Mouse (Mus musculus) brown adipose tissue, adult 24 weeks (tissue): Measurements from ENCODE around the gene Trmt10a. TPM values are rescaled to one million over a fixed set of nuclear protein-coding genes. Genes with fewer than 3 reads are reported as not detected.
"Not testable (repeated sequence)": the region's sequence is repeated elsewhere in the genome, so short reads cannot be mapped to it uniquely, and the experiment has no call there.

Source experiments
- H3K27ac ChIP-seq: fragments of 200-500 bp; replicated peaks from 2 replicates; pipeline ENCODE4 v1.5.1; 2012; ENCODE audit warnings: low read depth, mild to moderate bottlenecking, low read length
- H3K4me1 ChIP-seq: fragments of 200-500 bp; 2 replicates; pipeline ENCODE4 v1.6.1; 2012; ENCODE audit warnings: low read length, mixed read lengths; ENCODE audit not compliant: control insufficient read depth, insufficient read depth, insufficient read length
- H3K4me3 ChIP-seq: fragments of 200-500 bp; 2 replicates; pipeline ENCODE4 v1.5.1; 2012; ENCODE audit warnings: low read depth, mild to moderate bottlenecking, low read length, moderate library complexity; ENCODE audit not compliant: insufficient read depth
- polyA plus RNA-seq: library from polyadenylated mRNA; stranded (reverse); fragments of >200 nt; gene quantifications from 2 replicates; pipeline ENCODE4 v1.2.4, GENCODE M21; 2012; ENCODE audit not compliant: missing spikeins, insufficient read depth, insufficient read length

Trmt10a gene
- polyA plus RNA-seq, 1 experiment: 5.9 TPM

DNA sequence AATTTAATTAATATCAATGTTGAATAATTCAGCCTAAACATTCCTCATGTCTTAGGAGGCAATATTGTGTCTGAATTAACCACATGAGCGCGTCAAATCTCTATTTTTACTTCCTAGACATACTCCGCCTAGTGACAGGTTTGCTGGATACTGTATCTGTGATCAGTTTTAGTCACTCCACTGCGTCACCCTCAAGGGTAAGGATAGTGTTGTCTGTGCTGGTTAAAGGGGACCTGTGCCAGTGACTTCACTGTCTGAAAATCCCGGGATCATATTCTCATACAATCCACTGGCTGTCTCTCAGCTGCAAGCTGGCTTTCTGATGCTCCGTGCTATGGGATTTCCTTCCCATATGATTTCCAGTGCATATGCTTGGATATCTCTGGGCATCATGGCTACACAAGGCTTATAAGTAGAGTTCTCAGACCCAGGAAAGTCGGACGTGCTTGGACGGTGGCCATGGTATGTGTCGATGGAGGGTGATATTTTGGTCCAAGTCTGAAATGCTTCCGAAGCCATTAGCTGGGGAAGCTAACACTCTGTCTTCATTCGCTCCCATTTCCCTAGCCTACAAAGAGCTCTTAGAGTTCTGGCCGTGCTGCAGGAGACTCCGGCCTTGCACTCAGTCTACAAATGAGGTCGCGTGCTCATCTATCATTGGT lies 23.7 kb upstream of the Trmt10a start:
- H3K4me1 ChIP-seq: peaks cover 2% of the 10 kb centered on the region; the same call in 1 of the 2 replicates
- H3K4me3 ChIP-seq: no peak overlapping the region
- H3K27ac ChIP-seq: no peak overlapping the region

DNA sequence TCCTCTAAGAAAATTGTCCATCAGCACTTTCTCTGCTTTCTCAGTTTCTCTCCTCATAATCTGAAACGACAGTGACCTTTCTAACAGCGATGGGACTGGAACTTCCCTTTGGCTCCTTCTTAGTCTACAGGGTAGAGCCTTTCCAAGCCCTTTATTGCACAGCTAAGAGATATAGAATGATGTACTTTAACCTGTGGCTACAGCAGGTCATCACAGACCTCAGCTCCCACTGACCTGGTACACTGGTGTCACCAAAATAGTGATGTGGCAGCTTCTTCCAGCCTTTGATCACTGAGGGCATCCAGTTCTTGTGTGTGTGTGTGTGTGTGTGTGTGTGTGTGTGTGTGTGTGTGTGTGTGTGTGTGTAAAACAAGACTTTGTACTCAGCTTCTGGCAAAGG lies 21.8 kb upstream of the Trmt10a start:
- Histone ChIP-seq H3K4me3 (no peak overlapping the region), H3K4me1 (peaks cover 2% of the 10 kb centered on the region; the same call in 1 of the 2 replicates), H3K27ac (no peak overlapping the region)

DNA sequence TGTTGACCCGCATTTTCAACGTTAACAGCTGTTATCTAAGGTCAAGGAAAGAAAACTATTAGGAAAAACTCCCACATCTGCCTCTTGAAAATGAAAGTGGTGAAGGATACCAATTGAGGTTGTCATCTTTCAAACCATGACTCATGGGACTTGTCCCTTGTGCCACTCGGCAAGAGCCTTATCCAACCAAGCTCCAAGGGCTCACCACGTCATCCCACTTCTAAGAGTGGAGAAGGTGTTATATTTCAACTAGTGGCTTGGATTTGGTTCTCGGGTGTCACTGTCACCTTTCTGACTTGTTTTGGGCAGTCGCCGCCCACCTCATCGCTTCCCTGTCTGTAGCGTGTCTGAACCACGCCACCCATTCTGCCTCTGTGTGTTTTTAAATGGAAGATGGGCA lies 19.4 kb upstream of the Trmt10a start:
- Histone ChIP-seq H3K27ac (no peak overlapping the region), H3K4me3 (no peak overlapping the region), H3K4me1 (peaks cover under 1% of the 10 kb centered on the region; the same call in 1 of the 2 replicates)

DNA sequence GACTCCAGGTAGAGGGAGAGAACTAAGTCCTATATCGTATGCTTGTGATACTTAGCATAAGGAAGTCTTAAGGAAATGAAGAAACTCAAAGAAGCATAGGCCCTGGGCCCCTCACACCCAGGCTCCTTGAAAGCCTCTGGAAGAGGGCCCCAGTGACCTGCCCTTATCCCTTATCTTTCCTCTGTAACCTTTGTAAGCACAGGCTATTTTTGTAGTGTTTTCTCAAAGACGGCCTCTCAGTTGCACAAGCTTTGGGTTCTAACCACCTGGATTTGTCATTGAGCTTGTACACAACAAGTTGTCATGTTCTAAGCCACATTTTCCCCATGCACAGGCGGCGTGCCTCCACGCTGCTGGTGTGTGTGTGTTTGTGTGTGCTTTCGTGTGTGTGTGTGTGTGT lies 14.1 kb upstream of the Trmt10a start:
- Histone ChIP-seq H3K4me1 (no peaks in the 10 kb centered on the region), H3K4me3 (no peak overlapping the region), H3K27ac (no peak overlapping the region)

DNA sequence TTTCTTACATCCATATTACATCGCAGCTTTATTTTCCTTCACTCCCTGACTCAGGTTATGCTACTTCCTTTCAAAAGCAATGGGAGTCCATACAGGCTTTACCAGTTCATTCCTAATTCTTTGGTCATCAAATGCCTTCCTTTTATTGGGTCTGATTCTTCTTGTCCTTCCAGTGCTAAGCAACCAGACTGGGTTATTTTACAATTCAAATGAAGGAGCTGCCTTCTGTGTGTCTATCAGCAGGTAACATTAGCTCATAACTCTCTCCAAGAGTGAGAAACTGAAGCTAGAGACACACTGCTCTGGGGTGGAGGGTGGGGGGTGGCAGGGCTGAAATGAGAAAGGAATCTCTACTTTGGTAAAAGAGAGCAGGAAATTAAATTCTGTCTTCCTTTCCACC lies 12.6 kb upstream of the Trmt10a start:
- H3K4me1 ChIP-seq: no peaks in the 10 kb centered on the region
- no peak overlapping the region for H3K4me3 ChIP-seq
- no peak overlapping the region for H3K27ac ChIP-seq

DNA sequence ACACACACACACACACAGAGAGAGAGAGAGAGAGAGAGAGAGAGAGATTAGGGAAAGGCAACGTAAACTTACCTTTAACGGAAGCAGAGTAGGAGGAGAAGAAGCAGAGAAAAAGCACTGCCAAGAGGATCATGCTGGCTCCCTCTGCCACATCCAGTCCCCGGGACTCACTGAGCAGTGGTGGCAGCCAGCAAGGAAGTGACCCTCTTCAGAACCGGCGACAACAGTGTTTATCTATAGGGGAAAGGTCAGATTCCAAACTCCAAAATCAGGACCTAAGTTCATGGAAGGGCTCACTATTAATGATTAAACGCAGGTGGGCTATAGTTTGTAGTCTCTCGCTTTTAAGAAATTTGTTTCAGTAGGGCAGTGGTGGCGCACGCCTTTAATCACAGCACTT lies 12.1 kb upstream of the Trmt10a start:
- no peak overlapping the region for H3K27ac ChIP-seq
- H3K4me3 ChIP-seq: no peak overlapping the region
- no peaks in the 10 kb centered on the region for H3K4me1 ChIP-seq

DNA sequence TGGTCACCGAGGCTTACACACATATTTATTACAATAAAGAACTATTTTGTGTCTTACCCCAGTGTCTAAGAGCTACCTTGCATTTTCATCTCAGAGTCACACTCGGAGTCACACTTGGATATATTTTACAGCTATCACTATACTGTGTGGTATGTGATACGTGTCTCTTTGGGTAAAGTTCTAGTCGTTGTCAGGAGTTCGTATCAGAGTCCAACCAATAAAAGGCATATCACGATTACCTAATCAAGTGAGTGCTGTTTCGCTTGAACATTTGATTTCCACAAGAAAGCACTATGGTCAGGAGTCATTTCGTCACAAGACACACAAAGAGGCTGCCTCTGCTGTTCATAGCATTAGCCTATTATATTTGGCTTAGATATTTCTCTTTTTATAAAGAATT lies 9.8 kb upstream of the Trmt10a start:
- no peaks in the 10 kb centered on the region for H3K4me1 ChIP-seq
- H3K4me3 ChIP-seq: no peak overlapping the region
- no peak overlapping the region for H3K27ac ChIP-seq

DNA sequence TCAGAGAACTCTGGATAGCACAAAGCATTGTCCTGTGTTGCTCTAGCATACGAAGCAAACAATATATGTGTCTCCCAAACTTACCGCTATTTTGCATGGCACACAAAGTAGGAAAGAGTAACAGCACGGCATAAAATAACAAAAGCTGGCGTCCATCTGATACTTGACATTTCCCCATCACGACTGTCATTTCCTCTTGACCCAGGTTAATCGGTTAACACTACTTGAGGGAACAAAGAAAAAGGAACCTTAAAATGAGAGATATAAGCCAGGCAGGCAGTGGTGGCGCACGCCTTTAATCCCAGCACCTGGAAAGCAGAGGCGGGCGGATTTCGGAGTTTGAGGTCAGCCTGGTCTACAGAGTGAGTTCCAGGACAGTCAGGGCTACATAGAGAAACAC lies 9.3 kb upstream of the Trmt10a start:
- Histone ChIP-seq H3K27ac (no peak overlapping the region), H3K4me3 (no peak overlapping the region), H3K4me1 (no peaks in the 10 kb centered on the region)

DNA sequence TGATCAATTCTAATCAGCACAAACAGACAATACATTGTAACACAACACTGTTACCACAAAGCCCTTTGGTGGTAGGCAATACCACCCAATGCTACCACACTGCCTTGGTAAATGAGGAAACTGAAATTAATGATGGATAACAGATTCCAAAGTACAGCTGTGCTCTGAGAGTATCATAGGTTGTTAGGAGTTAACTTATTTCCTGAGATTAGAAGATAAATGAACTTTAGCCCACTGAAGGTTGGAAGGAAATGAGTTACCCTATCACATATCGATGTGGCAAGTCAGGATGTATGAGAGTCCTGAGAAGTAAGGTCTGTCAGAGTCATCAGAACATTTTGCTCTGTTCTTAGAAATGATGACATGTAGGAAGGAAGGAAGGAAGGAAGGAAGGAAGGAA lies 8.7 kb upstream of the Trmt10a start:
- Histone ChIP-seq H3K4me1 (no peaks in the 10 kb centered on the region), H3K27ac (no peak overlapping the region), H3K4me3 (no peak overlapping the region)

DNA sequence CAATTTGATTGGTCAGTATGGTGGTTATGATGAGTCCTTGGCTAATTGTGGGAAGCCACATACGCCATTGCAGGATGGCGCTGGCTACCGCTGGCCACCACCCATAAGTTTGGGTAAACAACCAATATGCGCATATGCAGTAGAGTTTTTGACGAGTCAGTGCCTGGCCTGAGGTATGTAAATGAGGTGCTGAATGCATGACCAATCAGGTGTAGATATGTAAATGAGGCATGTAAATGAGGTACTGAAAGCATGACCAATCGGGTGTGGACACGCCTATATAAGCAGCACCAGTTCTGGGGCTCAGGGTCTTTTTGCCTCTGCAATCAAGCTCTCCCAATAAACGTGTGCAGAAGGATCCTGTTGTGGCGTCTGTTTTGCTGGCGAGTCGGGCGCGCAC lies 5.1 kb upstream of the Trmt10a start:
- H3K27ac ChIP-seq, H3K4me3 ChIP-seq, H3K4me1 ChIP-seq: not testable (repeated sequence)

DNA sequence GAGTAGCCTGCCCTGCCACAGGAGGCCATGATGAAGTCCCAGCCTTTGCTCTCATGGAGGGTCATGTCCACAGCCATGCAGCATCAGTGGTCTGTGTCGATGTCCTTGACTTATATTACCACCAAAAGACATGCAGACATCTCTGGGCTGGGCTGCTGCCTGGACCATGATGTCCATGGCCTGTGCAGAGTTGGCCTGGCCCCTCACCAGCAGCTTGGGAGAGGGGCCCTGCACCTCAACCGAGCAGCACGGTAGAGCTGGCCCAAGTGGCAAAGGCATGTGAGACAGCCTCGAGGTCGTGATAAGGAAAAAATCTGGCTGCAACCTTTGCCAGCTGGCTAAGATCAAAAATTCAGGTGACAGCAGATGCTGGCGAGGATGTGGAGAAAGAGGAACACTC lies 3.6 kb upstream of the Trmt10a start:
- Histone ChIP-seq H3K4me1 (no peaks in the 10 kb centered on the region), H3K4me3 (no peak overlapping the region), H3K27ac (no peak overlapping the region)

DNA sequence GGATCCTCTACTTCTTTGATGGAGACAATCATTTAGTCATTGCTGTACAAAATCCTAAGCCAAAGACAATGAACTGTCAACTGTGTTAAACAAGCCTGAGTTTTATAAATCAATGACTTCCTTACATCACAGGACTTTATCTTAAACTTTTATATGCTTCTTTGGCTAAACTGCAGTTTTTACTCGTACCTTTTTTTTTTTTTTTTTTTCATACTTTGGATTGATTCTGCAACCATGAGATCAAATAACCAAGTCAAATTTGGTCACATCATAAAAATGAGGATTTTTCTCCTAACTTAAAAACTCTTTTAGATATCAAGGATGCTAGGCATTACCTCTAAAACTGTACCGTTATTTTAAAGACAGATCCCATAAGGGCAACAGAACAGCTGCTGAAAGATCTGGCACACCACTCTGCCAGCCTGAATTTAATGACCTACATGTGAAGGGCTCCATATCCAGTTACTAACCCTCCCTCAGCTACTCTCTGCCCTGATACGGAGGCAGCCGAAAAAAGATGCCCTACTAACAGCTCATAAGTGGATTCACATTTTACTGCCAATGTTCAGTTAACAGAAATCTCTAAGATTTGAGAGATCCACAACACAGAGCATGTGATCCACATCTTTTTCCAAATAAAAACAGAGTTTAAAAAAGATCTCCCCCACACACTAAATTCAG lies 1.1 kb upstream of the Trmt10a start:
- H3K4me1 ChIP-seq: no peaks in the 10 kb centered on the region
- 0 out of 2 replicates have a peak overlapping the region, but pooled peaks have one; percentile 17 for H3K4me3 ChIP-seq
- 0 out of 2 replicates have a peak overlapping the region, but pooled peaks have one; percentile 54 for H3K27ac ChIP-seq

DNA sequence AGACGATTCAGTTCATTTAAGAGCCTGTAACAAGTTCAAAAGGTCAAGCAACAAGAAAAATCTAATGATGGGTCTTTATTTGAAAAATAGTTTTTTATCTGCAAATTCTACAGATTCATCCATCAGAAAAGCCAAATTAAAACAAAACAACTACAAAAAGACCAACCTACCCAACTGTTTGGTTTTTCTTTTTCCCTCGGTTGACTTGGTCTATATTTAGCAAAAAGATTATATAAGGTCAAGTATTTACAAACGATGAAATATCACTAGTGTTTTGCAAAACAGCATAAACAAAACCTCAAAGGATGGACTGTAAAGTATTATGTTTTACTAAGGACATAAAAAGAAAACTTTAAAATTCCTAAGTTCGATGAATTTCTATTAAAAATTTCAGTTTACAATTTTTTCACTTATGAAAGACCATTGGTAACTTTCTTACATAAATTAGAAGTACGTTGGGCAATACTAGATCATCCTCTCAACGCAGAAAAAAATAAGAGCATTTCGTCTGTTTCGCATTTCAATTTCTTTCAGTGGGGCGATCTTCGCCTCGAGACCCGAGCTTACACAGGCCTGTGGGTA lies 424 bp upstream of the Trmt10a start:
- H3K27ac ChIP-seq: peak overlapping the region; percentile 89
- no peaks in the 10 kb centered on the region for H3K4me1 ChIP-seq
- peak overlapping the region; percentile 69 for H3K4me3 ChIP-seq

DNA sequence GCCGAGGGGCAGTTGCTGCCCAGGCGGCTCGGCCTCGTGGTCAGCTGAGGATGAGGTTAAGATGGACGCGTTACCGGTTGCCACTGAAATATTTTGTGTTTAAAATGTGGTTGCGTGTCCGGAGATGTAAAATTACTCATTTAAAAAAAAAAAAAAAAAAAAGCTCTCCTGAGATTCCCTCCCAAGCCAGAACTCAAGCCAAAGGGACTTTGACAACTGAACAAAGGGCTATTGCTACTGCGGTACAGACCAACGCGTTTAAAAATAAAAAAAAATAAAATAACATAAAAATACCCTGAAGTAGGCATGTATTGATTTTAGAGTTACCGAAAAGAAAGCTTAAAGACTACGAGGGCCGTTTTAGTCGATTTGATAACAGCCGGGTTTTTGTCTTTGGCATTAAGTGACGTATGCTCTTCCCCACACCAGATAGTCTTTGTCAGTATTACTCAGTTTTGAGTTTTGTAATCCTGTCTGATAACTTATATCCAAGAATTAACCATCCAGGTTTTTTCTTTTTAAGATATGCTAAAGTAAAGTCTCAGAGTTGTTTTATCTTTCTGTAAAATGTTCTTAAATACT lies 903 bp downstream of the Trmt10a start:
- H3K4me1 ChIP-seq: no peaks in the 10 kb centered on the region
- peak overlapping the region; percentile 86 for H3K4me3 ChIP-seq
- H3K27ac ChIP-seq: peak overlapping the region; percentile 95

DNA sequence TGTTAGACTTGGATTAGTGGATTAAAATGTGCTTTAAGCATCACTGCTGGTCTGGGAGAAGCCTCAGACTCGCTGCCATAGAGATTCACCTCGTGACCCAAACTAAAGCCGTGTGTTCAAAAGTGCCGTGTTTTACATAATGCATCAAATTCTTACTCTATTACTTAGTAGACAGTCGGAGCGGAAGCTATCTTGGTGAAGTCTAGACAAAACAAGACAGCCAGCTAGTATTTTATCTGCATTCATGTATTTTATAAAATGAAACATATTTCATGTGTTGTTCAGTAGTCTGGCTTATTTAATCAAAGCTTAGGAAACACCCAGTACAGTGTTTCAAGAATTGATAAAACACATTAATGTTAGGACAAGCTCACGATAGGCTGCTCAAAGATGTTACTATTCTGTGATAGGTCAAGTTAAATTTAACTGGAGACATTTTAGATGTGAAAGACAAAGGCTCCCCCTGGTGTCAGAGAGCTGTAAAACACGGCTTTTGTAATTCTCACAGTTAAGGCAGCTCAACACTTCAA lies 1.5 kb downstream of the Trmt10a start, which contains the start of gene Mttp:
Mttp (minus strand) TSS at position 327 of the 530 bp plus-strand sequence.
- Histone ChIP-seq H3K4me3 (peak within 1 kb of the TSS; percentile 86), H3K27ac (peak within 1 kb of the TSS; percentile 95), H3K4me1 (no peaks in the 10 kb centered on the region)
